Mouse (Mus musculus) heart, embryonic 14.5 days (tissue): ENCODE data around the gene Sap30bp. TPM values are rescaled to one million over a fixed set of nuclear protein-coding genes. Genes with fewer than 3 reads are reported as not detected.

Experiments
- ATAC-seq: fragments of 200-750 bp; cut with Nextera tagmentation; 2 replicates; pipeline ENCODE4 v1.8.0; 2017; ENCODE audit warnings: low read depth, moderate TSS enrichment; ENCODE audit not compliant: insufficient number of reproducible peaks, insufficient read depth, low FRiP score
- H3K27ac ChIP-seq, 2 experiments: fragments of 200-500 bp in 1 of 2; fragments of 300-500 bp in 1 of 2; sonication (generic) in 1 of 2; replicated peaks in 1 of 2; 2 replicates each; pipeline ENCODE4 v1.5.1; 2012 to 2014; ENCODE audit warnings: low read depth in 2 of 2, low read length in 2 of 2, control low read depth in 1 of 2, mild to moderate bottlenecking in 1 of 2, mixed read lengths in 1 of 2; ENCODE audit not compliant: control insufficient read depth in 1 of 2, insufficient read depth in 1 of 2
- H3K27me3 ChIP-seq: fragments of 300-500 bp; sonication (generic); 2 replicates; pipeline ENCODE4 v1.6.1; 2014; ENCODE audit warnings: mild to moderate bottlenecking, low read length, control low read depth; ENCODE audit not compliant: control insufficient read depth, insufficient read depth
- H3K36me3 ChIP-seq: fragments of 300-500 bp; sonication (generic); 2 replicates; pipeline ENCODE4 v1.6.1; 2014; ENCODE audit warnings: mild to moderate bottlenecking, control low read depth, low read length, mixed read lengths; ENCODE audit not compliant: control insufficient read depth, insufficient read depth
- H3K4me1 ChIP-seq, 2 experiments: fragments of 200-500 bp in 1 of 2; fragments of 300-500 bp in 1 of 2; sonication (generic) in 1 of 2; 2 replicates each; pipeline ENCODE4 v1.6.1; 2012 to 2014; ENCODE audit warnings: low read length in 2 of 2, control low read depth in 1 of 2, mixed read lengths in 1 of 2; ENCODE audit not compliant: control insufficient read depth in 2 of 2, insufficient read depth in 2 of 2
- H3K4me2 ChIP-seq: fragments of 300-500 bp; sonication (generic); 2 replicates; pipeline ENCODE4 v1.6.1; 2014; ENCODE audit warnings: mild to moderate bottlenecking, low read length
- H3K4me3 ChIP-seq, 2 experiments: fragments of 200-500 bp in 1 of 2; fragments of 300-500 bp in 1 of 2; sonication (generic) in 1 of 2; 2 replicates each; pipeline ENCODE4 v1.5.1; 2012 to 2014; ENCODE audit warnings: low read length in 2 of 2, mild to moderate bottlenecking in 2 of 2, control low read depth in 1 of 2, low read depth in 1 of 2, moderate library complexity in 1 of 2; ENCODE audit not compliant: control insufficient read depth in 1 of 2, insufficient read depth in 1 of 2
- H3K9ac ChIP-seq: fragments of 300-500 bp; sonication (generic); 2 replicates; pipeline ENCODE4 v1.6.1; 2014; ENCODE audit warnings: mild to moderate bottlenecking, low read length
- H3K9me3 ChIP-seq: fragments of 300-500 bp; sonication (generic); 2 replicates; pipeline ENCODE4 v1.6.1; 2016; ENCODE audit warnings: low read length, control low read depth; ENCODE audit not compliant: control insufficient read depth
- WGBS: fragments of 180-500 bp; shearing (Covaris S2); extraction: QIAGEN DNeasy Blood & Tissue Kit; methylation state at CpG from one replicate; pipeline ENCODE4 v1.1.7; 2014; 5-methylcytosine and 5-hydroxymethylcytosine counted together
- polyA plus RNA-seq: library from polyadenylated mRNA; unstranded; fragments of >200 nt; fragmentation: Nextera tagmentation; extraction: Ambion mirVana; gene quantifications from 2 replicates; pipeline ENCODE4 v1.2.1, GENCODE M21; 2014

Sap30bp gene
- polyA plus RNA-seq, 1 experiment from 2014 or later = 22.9 TPM

DNA sequence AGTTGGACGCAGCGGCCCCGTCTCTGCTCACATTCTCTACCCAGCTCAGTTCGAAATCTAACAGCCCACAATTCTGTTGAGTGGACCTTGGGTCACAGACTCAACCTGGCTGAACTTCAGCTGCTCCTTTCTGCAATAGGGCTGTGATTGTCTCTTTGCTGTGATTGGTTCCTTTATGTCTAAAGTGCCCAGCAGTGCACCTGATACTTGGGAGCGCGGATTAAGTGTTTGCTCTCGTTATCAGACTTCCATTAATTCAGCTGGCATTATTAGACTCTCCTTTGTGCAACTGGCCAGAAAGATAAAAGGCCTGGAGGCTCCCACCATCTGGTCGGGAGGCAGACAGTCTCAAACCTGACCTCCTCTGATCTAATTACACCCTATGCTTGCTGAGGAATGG lies 81.7 kb downstream of the Sap30bp start:
- Histone ChIP-seq H3K27ac (no peak overlapping the region; a peak in 1 of 4 replicates), H3K4me1 (peaks cover 7 to 9% of the 10 kb centered on the region in 2 experiments), H3K9me3 (no peaks in the 10 kb centered on the region), H3K27me3 (no peaks in the 10 kb centered on the region), H3K9ac (no peak overlapping the region), H3K4me3 (no peak overlapping the region), H3K36me3 (peaks cover 10% of the 10 kb centered on the region), H3K4me2 (no peak overlapping the region)
- no peak for ATAC-seq
- 59% methylated on average over 8 of the region's 8 CpGs for WGBS

Other genes with a start within 250 kb of the Sap30bp start
- gene Grb2, start 224.7 kb upstream of the Sap30bp start, polyA plus RNA-seq = 59.4 and 63.9 TPM in 2 replicates
- 27.1 and 28.7 TPM in 2 replicates for gene Tmem94, start 167.8 kb upstream of the Sap30bp start, polyA plus RNA-seq
- gene Caskin2, start 119.6 kb upstream of the Sap30bp start, polyA plus RNA-seq = 21.0 and 21.1 TPM in 2 replicates
- 18.9 and 24.2 TPM in 2 replicates for gene Tsen54, start 118.6 kb upstream of the Sap30bp start, polyA plus RNA-seq
- gene Llgl2, start 109.2 kb upstream of the Sap30bp start, polyA plus RNA-seq = 14.5 and 15.5 TPM in 2 replicates
- 0.09 and 0.22 TPM in 2 replicates for gene Myo15b, start 74.9 kb upstream of the Sap30bp start, polyA plus RNA-seq
- 48.5 and 51.5 TPM in 2 replicates for gene Smim5, start 33.3 kb upstream of the Sap30bp start, polyA plus RNA-seq
- gene Smim6, start 21.3 kb upstream of the Sap30bp start, polyA plus RNA-seq = 1.0 and 2.1 TPM in 2 replicates
- 8.2 and 9.6 TPM in 2 replicates for gene Recql5, start 195 bp downstream of the Sap30bp start, polyA plus RNA-seq
- gene Itgb4, start 41.4 kb downstream of the Sap30bp start, polyA plus RNA-seq = 0.84 and 0.93 TPM in 2 replicates
- 126 and 128 TPM in 2 replicates for gene Galk1, start 79.4 kb downstream of the Sap30bp start, polyA plus RNA-seq
- 649 and 684 TPM in 2 replicates for gene H3f3b, start 94.7 kb downstream of the Sap30bp start, polyA plus RNA-seq
- gene Unk, start 97.0 kb downstream of the Sap30bp start, polyA plus RNA-seq = 19.3 and 20.9 TPM in 2 replicates
- gene Unc13d, start 144.7 kb downstream of the Sap30bp start, polyA plus RNA-seq = 0.66 and 0.69 TPM in 2 replicates
- gene Wbp2, start 153.7 kb downstream of the Sap30bp start, polyA plus RNA-seq = 139 and 141 TPM in 2 replicates
- 63.3 and 66.1 TPM in 2 replicates for gene Trim47, start 193.9 kb downstream of the Sap30bp start, polyA plus RNA-seq
- 3.8 and 4.8 TPM in 2 replicates for gene Trim65, start 197.8 kb downstream of the Sap30bp start, polyA plus RNA-seq
- 92.3 and 96.6 TPM in 2 replicates for gene Mrpl38, start 205.6 kb downstream of the Sap30bp start, polyA plus RNA-seq
- gene Fbf1, start 234.9 kb downstream of the Sap30bp start, polyA plus RNA-seq = 13.6 and 14.9 TPM in 2 replicates